Mouse (Mus musculus) stomach, embryonic 15.5 days (tissue): ENCODE measurements at regions not wholly inside any gene's neighbourhood (a gene's known extent, or its start where the extent isn't known, plus 50 kb on each side); places are given as distances from the start of the nearest gene placed in this dataset.

Experiments used
- ATAC-seq: fragments of 200-750 bp; cut with Nextera tagmentation; 2 replicates; pipeline ENCODE4 v1.8.0; 2017; ENCODE audit warnings: low read depth, moderate number of reproducible peaks, moderate TSS enrichment; ENCODE audit not compliant: insufficient read depth, low FRiP score
- H3K27ac ChIP-seq: fragments of 300-500 bp; sonication (generic); 2 replicates; pipeline ENCODE4 v1.5.1; 2015; ENCODE audit warnings: mild to moderate bottlenecking, inconsistent platforms
- H3K27me3 ChIP-seq: fragments of 300-500 bp; sonication (generic); replicated peaks from 2 replicates; pipeline ENCODE4 v1.6.1; 2015; ENCODE audit warnings: inconsistent platforms
- H3K36me3 ChIP-seq: fragments of 300-500 bp; sonication (generic); 2 replicates; pipeline ENCODE4 v1.6.1; 2015; ENCODE audit warnings: inconsistent platforms
- H3K4me1 ChIP-seq: fragments of 300-500 bp; sonication (generic); 2 replicates; pipeline ENCODE4 v1.6.1; 2015; ENCODE audit warnings: inconsistent platforms
- H3K4me2 ChIP-seq: fragments of 300-500 bp; sonication (generic); 2 replicates; pipeline ENCODE4 v1.6.1; 2015; ENCODE audit warnings: mild to moderate bottlenecking, inconsistent platforms
- H3K4me3 ChIP-seq: fragments of 300-500 bp; sonication (generic); replicated peaks from 2 replicates; pipeline ENCODE4 v1.5.1; 2015; ENCODE audit warnings: inconsistent platforms
- H3K9ac ChIP-seq: fragments of 300-500 bp; sonication (generic); 2 replicates; pipeline ENCODE4 v1.6.1; 2015; ENCODE audit warnings: inconsistent platforms
- H3K9me3 ChIP-seq: fragments of 300-500 bp; sonication (generic); 2 replicates; pipeline ENCODE4 v1.6.1; 2016; ENCODE audit warnings: inconsistent platforms
- WGBS: fragments of 180-500 bp; shearing (Covaris S2); methylation state at CpG from one replicate; pipeline ENCODE4 v1.1.7; 2015; 5-methylcytosine and 5-hydroxymethylcytosine counted together

GRCm38 (mm10) chr3:128921428-128921827 is 278.2 kb upstream of the Pitx2 start:
- H3K27me3 ChIP-seq: no peaks in the 10 kb centered on the region
- ATAC-seq: no peak
- H3K36me3 ChIP-seq: no peaks in the 10 kb centered on the region
- no peak overlapping the region for H3K9ac ChIP-seq
- no peaks in the 10 kb centered on the region for H3K4me1 ChIP-seq
- H3K4me3 ChIP-seq: no peak overlapping the region
- no peak overlapping the region for H3K27ac ChIP-seq
- H3K4me2 ChIP-seq: no peak overlapping the region
- no peaks in the 10 kb centered on the region for H3K9me3 ChIP-seq

GRCm38 (mm10) chr3:128922150-128922549 is 277.5 kb upstream of the Pitx2 start:
- Histone ChIP-seq H3K27ac (no peak overlapping the region), H3K9me3 (no peaks in the 10 kb centered on the region), H3K9ac (no peak overlapping the region), H3K4me3 (no peak overlapping the region), H3K4me1 (no peaks in the 10 kb centered on the region), H3K36me3 (no peaks in the 10 kb centered on the region), H3K27me3 (no peaks in the 10 kb centered on the region), H3K4me2 (no peak overlapping the region)
- ATAC-seq: no peak
- 79% methylated on average over 4 of the region's 4 CpGs for WGBS

- H3K9me3 ChIP-seq: no peaks in the 10 kb centered on the region
- H3K9ac ChIP-seq: no peak overlapping the region
- H3K36me3 ChIP-seq: no peaks in the 10 kb centered on the region
- H3K4me1 ChIP-seq: no peaks in the 10 kb centered on the region
- H3K4me2 ChIP-seq: no peak overlapping the region
- H3K4me3 ChIP-seq: no peak overlapping the region
- WGBS: 75% methylated on average over 5 of the region's 5 CpGs
- no peak for ATAC-seq
- no peak overlapping the region for H3K27ac ChIP-seq
- no peaks in the 10 kb centered on the region for H3K27me3 ChIP-seq
Observed at GRCm38 (mm10) chr3:128938536-128938935, 261.1 kb upstream of the Pitx2 start.

DNA sequence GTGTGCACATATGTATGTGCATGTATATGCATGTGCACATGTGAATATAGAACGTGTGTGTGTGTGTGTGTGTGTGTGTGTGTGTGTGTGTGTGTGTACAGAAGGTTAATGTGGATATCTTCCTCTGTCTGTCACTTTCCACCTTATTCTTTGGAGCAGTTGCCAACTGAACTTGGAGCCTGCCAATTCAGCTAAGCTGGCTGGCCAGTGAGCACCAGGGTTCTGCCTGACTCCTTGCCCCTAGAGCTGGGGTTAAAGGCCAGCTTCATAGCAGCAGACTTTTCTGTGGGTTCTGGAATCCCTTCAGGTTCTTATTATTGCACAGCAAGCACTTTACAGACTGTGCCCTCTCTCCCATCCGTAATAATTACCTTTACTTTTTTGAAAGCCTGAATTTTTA is 258.5 kb upstream of the Pitx2 start:
- Histone ChIP-seq H3K9ac (no peak overlapping the region), H3K27ac (no peak overlapping the region), H3K9me3 (no peaks in the 10 kb centered on the region), H3K4me1 (no peaks in the 10 kb centered on the region), H3K4me2 (no peak overlapping the region), H3K36me3 (no peaks in the 10 kb centered on the region), H3K27me3 (no peaks in the 10 kb centered on the region), H3K4me3 (no peak overlapping the region)
- no peak for ATAC-seq
- 62% methylated on average over 2 of the region's 2 CpGs for WGBS

DNA sequence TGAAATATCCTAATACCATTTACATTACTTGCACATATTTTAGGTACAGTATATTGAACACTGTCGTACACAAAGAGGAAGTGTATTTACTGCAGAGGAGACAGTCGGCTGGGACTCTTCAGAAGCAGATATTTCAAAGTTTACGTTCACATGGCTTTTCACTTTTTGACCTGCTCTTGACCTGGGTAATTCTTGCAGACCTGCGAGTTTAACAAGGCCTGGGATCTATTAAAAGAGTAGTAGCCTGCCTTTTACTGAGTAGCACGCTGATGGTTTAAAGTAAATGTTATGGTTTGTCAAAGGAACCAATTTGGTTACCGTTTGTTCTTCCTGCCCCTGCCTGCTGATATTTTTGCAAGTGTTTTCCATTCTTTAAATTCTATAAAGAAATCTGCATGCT is 255.0 kb upstream of the Pitx2 start:
- H3K27me3 ChIP-seq: no peaks in the 10 kb centered on the region

DNA sequence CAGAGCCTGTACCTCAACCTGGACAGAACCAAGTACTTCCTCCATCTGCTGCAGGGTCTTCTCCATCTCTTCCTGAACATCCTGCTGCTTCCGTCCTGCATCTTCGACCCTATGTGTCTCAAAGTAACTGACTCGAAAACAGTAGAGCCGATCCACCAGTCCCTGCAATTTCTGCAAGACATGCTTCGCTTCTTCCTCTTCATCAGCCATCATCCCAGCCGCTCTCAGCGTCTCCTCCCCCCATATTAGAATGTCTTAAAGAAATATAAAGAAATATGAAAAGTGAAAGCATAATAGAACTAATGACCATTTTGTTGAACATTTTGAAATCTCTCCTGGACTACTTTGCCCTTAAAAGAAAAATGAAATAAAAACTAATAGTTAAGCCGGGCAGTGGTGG is 244.8 kb upstream of the Pitx2 start:
- Histone ChIP-seq H3K27me3 (no peaks in the 10 kb centered on the region), H3K27ac (no peak overlapping the region), H3K4me2 (no peak overlapping the region), H3K4me3 (no peak overlapping the region), H3K9me3 (no peaks in the 10 kb centered on the region), H3K4me1 (no peaks in the 10 kb centered on the region), H3K9ac (no peak overlapping the region), H3K36me3 (no peaks in the 10 kb centered on the region)
- WGBS: 94% methylated on average over 8 of the region's 8 CpGs
- ATAC-seq: no peak

More for the DNA sequence above, 255.0 kb upstream of the Pitx2 start:
- Histone ChIP-seq H3K27ac (no peak overlapping the region), H3K9ac (no peak overlapping the region), H3K4me2 (no peak overlapping the region), H3K36me3 (no peaks in the 10 kb centered on the region), H3K9me3 (no peaks in the 10 kb centered on the region), H3K4me3 (no peak overlapping the region), H3K4me1 (no peaks in the 10 kb centered on the region)
- WGBS: 24% methylated on average over 6 of the region's 6 CpGs
- ATAC-seq: no peak

DNA sequence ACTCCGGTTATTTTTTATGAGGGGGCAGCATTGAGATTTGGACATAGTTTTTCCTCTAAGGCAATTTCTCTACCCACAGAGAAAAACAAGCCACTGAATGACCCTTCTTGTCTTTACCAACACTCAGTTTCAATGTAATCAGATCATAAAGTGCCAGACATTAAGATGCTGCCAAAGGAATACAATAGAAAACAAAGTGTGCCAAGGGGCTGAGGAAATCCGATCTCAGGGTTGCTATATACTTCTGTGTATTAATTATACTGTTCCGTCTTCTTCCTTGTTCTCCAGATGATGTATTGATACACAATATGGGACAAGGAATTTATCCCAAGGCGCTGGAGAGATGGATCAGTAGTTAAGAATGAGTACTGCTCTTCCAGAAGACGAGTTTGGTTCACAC is 222.9 kb upstream of the Pitx2 start:
- WGBS: 81% methylated on average over 5 of the region's 5 CpGs
- no peak for ATAC-seq

GRCm38 (mm10) chr3:128990183-128990912 is 209.3 kb upstream of the Pitx2 start:
- H3K4me3 ChIP-seq: no peak overlapping the region
- 61% methylated on average over 17 of the region's 17 CpGs for WGBS
- no peak overlapping the region for H3K9ac ChIP-seq
- ATAC-seq: no peak
- peak overlapping the region; percentile 23; the same call in 1 of the 2 replicates for H3K4me2 ChIP-seq
- no peaks in the 10 kb centered on the region for H3K36me3 ChIP-seq
- H3K27me3 ChIP-seq: no peaks in the 10 kb centered on the region
- no peaks in the 10 kb centered on the region for H3K9me3 ChIP-seq
- no peak overlapping the region for H3K27ac ChIP-seq
- H3K4me1 ChIP-seq: 0 out of 2 replicates have a peak, but pooled peaks cover 3% of the 10 kb centered on the region

More for the DNA sequence above, 222.9 kb upstream of the Pitx2 start:
- Histone ChIP-seq H3K36me3 (no peaks in the 10 kb centered on the region), H3K27ac (no peak overlapping the region), H3K9me3 (no peaks in the 10 kb centered on the region), H3K4me2 (no peak overlapping the region), H3K4me1 (no peaks in the 10 kb centered on the region), H3K27me3 (no peaks in the 10 kb centered on the region), H3K4me3 (no peak overlapping the region), H3K9ac (no peak overlapping the region)

DNA sequence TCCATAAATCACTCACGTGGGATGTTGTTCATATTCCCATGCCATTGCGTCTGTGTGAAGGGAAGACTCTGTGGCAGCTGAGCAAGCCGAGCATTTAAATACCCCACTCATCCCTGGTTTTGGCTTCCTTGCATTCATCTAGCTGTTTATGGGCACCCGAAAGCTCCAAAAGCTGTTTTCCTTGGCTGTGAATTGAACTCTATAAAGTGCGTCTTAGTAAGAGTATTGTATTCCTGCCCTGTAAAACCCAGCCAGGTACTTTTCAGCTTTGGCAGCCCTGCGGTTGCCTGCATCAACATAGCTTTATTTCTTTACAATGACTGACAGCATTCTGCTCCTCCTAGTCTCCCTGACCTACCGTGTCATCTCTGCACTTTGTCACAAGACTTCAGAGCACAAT is 196.8 kb upstream of the Pitx2 start:
- Histone ChIP-seq H3K9me3 (no peaks in the 10 kb centered on the region), H3K4me1 (no peaks in the 10 kb centered on the region), H3K27me3 (no peaks in the 10 kb centered on the region), H3K4me2 (no peak overlapping the region), H3K36me3 (no peaks in the 10 kb centered on the region), H3K4me3 (no peak overlapping the region), H3K9ac (no peak overlapping the region), H3K27ac (no peak overlapping the region)
- no peak for ATAC-seq
- WGBS: 71% methylated on average over 7 of the region's 7 CpGs

- Histone ChIP-seq H3K36me3 (no peaks in the 10 kb centered on the region), H3K9ac (no peak overlapping the region), H3K4me2 (no peak overlapping the region), H3K4me3 (no peak overlapping the region), H3K4me1 (no peaks in the 10 kb centered on the region), H3K27me3 (no peaks in the 10 kb centered on the region), H3K9me3 (no peaks in the 10 kb centered on the region), H3K27ac (no peak overlapping the region)
- ATAC-seq: no peak
- 80% methylated on average over 8 of the region's 8 CpGs for WGBS
Observed at GRCm38 (mm10) chr3:129004085-129004484, 195.6 kb upstream of the Pitx2 start.

DNA sequence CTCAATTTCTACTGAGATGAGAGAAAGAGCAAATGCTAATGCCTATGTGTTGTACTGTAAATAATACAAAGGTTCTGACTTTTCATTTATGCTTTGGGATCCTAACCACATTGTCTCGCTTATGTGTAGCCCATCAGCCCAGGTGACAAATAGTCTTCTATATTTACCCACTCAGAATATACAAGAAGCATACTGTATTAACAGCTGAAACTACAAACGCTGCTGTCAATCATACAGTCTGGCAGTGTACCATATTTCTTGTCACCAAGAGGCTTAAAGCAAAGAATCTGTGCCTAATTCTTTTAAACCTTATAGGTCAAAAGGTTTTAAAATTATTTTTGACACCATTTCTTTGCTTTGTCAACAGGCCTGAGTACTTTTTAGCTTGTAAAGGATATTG is 160.8 kb upstream of the Pitx2 start:
- H3K9ac ChIP-seq: no peak overlapping the region
- WGBS: 90% methylated on average over 2 of the region's 2 CpGs
- no peak overlapping the region for H3K27ac ChIP-seq
- no peaks in the 10 kb centered on the region for H3K9me3 ChIP-seq
- no peak overlapping the region for H3K4me2 ChIP-seq
- H3K4me1 ChIP-seq: no peaks in the 10 kb centered on the region
- H3K27me3 ChIP-seq: no peaks in the 10 kb centered on the region
- no peaks in the 10 kb centered on the region for H3K36me3 ChIP-seq
- no peak overlapping the region for H3K4me3 ChIP-seq
- ATAC-seq: no peak

- Histone ChIP-seq H3K36me3 (no peaks in the 10 kb centered on the region), H3K4me1 (no peaks in the 10 kb centered on the region), H3K9ac (no peak overlapping the region), H3K27me3 (no peaks in the 10 kb centered on the region), H3K9me3 (no peaks in the 10 kb centered on the region), H3K4me2 (no peak overlapping the region), H3K4me3 (no peak overlapping the region), H3K27ac (no peak overlapping the region)
- ATAC-seq: no peak
- 90% methylated on average over 5 of the region's 5 CpGs for WGBS
Observed at GRCm38 (mm10) chr3:129044834-129045233, 154.8 kb upstream of the Pitx2 start.
